Mouse (Mus musculus): ENCODE data around the gene Gpx8. TPM values are rescaled to one million over a fixed set of nuclear protein-coding genes. Genes with fewer than 3 reads are reported as not detected.

Gene Gpx8
- polyA plus RNA-seq, 1 experiment from 2014 or later: 95.2 TPM

- H3K27me3 ChIP-seq (ENCODE audit: control insufficient read depth, insufficient read depth, low read length): peaks cover 48% of the 10 kb centered on the region
- no peaks in the 10 kb centered on the region for H3K36me3 ChIP-seq (ENCODE audit: control insufficient read depth, insufficient read depth, low read length)
Measured at GRCm38 (mm10) chr13:113000576-113001318, 45.5 kb downstream of the Gpx8 start.

GRCm38 (mm10) chr13:113000090-113000489, 46.1 kb downstream of the Gpx8 start:
- no peak overlapping the region for H3K4me2 ChIP-seq (ENCODE audit: low read depth)
- DNase-seq (ENCODE audit: low spot score): no peak
- H3K9me3 ChIP-seq (ENCODE audit: control insufficient read depth, low read length): no peaks in the 10 kb centered on the region
- WGBS: 89% methylated on average over 3 of the region's 3 CpGs
- H3K36me3 ChIP-seq (ENCODE audit: control insufficient read depth, insufficient read depth, low read length): no peaks in the 10 kb centered on the region
- H3K9ac ChIP-seq (ENCODE audit: low read length): no peak overlapping the region
- H3K4me1 ChIP-seq (ENCODE audit: control insufficient read depth, insufficient read depth, low read length): 0 out of 2 replicates have a peak, but pooled peaks cover 5% of the 10 kb centered on the region
- ATAC-seq (ENCODE audit: insufficient read depth, low FRiP score, low TSS enrichment): no peak
- no peak overlapping the region for H3K27ac ChIP-seq (ENCODE audit: low read depth, low read length)
- H3K4me3 ChIP-seq (ENCODE audit: low read depth, low read length): no peak overlapping the region
- H3K27me3 ChIP-seq (ENCODE audit: control insufficient read depth, insufficient read depth, low read length): peaks cover 54% of the 10 kb centered on the region

More at GRCm38 (mm10) chr13:113000576-113001318, 45.5 kb downstream of the Gpx8 start:
- 74% methylated on average over 9 of the region's 9 CpGs for WGBS
- 0 out of 2 replicates have a peak, but pooled peaks cover 5% of the 10 kb centered on the region for H3K4me1 ChIP-seq (ENCODE audit: control insufficient read depth, insufficient read depth, low read length)
- no peaks in the 10 kb centered on the region for H3K9me3 ChIP-seq (ENCODE audit: control insufficient read depth, low read length)
- ATAC-seq (ENCODE audit: insufficient read depth, low FRiP score, low TSS enrichment) (no peak), DNase-seq (ENCODE audit: low spot score) (no peak)
- no peak overlapping the region for H3K4me2 ChIP-seq (ENCODE audit: low read depth)
- no peak overlapping the region for H3K27ac ChIP-seq (ENCODE audit: low read depth, low read length)
- no peak overlapping the region for H3K4me3 ChIP-seq (ENCODE audit: low read depth, low read length)
- H3K9ac ChIP-seq (ENCODE audit: low read length): no peak overlapping the region

- WGBS: under 1% methylated on average over 46 of the region's 46 CpGs
- Histone ChIP-seq H3K27ac (ENCODE audit: low read depth, low read length) (no peak overlapping the region), H3K4me1 (ENCODE audit: control insufficient read depth, insufficient read depth, low read length) (peaks cover 9% of the 10 kb centered on the region; the same call in 1 of the 2 replicates), H3K36me3 (ENCODE audit: control insufficient read depth, insufficient read depth, low read length) (no peaks in the 10 kb centered on the region), H3K4me2 (ENCODE audit: low read depth) (peak overlapping the region; percentile 81), H3K27me3 (ENCODE audit: control insufficient read depth, insufficient read depth, low read length) (peaks cover 69% of the 10 kb centered on the region), H3K9me3 (ENCODE audit: control insufficient read depth, low read length) (no peaks in the 10 kb centered on the region), H3K9ac (ENCODE audit: low read length) (peak overlapping the region; percentile 45), H3K4me3 (ENCODE audit: low read depth, low read length) (peak overlapping the region; percentile 40)
- DNase-seq (ENCODE audit: low spot score): peak; percentile 61
- peak; percentile 22 for ATAC-seq (ENCODE audit: insufficient read depth, low FRiP score, low TSS enrichment)
Measured at GRCm38 (mm10) chr13:112998427-112999201, 47.6 kb downstream of the Gpx8 start.

GRCm38 (mm10) chr13:112997369-112997768, 48.8 kb downstream of the Gpx8 start:
- Histone ChIP-seq H3K9ac (ENCODE audit: low read length) (no peak overlapping the region), H3K4me1 (ENCODE audit: control insufficient read depth, insufficient read depth, low read length) (peaks cover 12% of the 10 kb centered on the region; the same call in 1 of the 2 replicates), H3K27me3 (ENCODE audit: control insufficient read depth, insufficient read depth, low read length) (peaks cover 80% of the 10 kb centered on the region), H3K4me3 (ENCODE audit: low read depth, low read length) (no peak overlapping the region), H3K9me3 (ENCODE audit: control insufficient read depth, low read length) (no peaks in the 10 kb centered on the region), H3K4me2 (ENCODE audit: low read depth) (no peak overlapping the region), H3K36me3 (ENCODE audit: control insufficient read depth, insufficient read depth, low read length) (no peaks in the 10 kb centered on the region), H3K27ac (ENCODE audit: low read depth, low read length) (no peak overlapping the region)
- ATAC-seq (ENCODE audit: insufficient read depth, low FRiP score, low TSS enrichment) (no peak), DNase-seq (ENCODE audit: low spot score) (no peak)
- 56% methylated on average over 6 of the region's 6 CpGs for WGBS

GRCm38 (mm10) chr13:112996407-112996806, 49.8 kb downstream of the Gpx8 start:
- Histone ChIP-seq H3K36me3 (ENCODE audit: control insufficient read depth, insufficient read depth, low read length) (no peaks in the 10 kb centered on the region), H3K9me3 (ENCODE audit: control insufficient read depth, low read length) (no peaks in the 10 kb centered on the region), H3K9ac (ENCODE audit: low read length) (no peak overlapping the region), H3K4me2 (ENCODE audit: low read depth) (no peak overlapping the region), H3K27me3 (ENCODE audit: control insufficient read depth, insufficient read depth, low read length) (peaks cover 85% of the 10 kb centered on the region), H3K27ac (ENCODE audit: low read depth, low read length) (no peak overlapping the region), H3K4me1 (ENCODE audit: control insufficient read depth, insufficient read depth, low read length) (peaks cover 12% of the 10 kb centered on the region; the same call in 1 of the 2 replicates), H3K4me3 (ENCODE audit: low read depth, low read length) (no peak overlapping the region)
- ATAC-seq (ENCODE audit: insufficient read depth, low FRiP score, low TSS enrichment): no peak
- no peak for DNase-seq (ENCODE audit: low spot score)
- 72% methylated on average over 4 of the region's 4 CpGs for WGBS

- Histone ChIP-seq H3K27ac (ENCODE audit: low read depth, low read length) (no peak overlapping the region), H3K9me3 (ENCODE audit: control insufficient read depth, low read length) (no peaks in the 10 kb centered on the region), H3K36me3 (ENCODE audit: control insufficient read depth, insufficient read depth, low read length) (no peaks in the 10 kb centered on the region), H3K4me1 (ENCODE audit: control insufficient read depth, insufficient read depth, low read length) (peaks cover 17% of the 10 kb centered on the region; the same call in 1 of the 2 replicates), H3K27me3 (ENCODE audit: control insufficient read depth, insufficient read depth, low read length) (peaks cover 93% of the 10 kb centered on the region), H3K9ac (ENCODE audit: low read length) (no peak overlapping the region), H3K4me2 (ENCODE audit: low read depth) (peak overlapping the region; percentile 64), H3K4me3 (ENCODE audit: low read depth, low read length) (peak overlapping the region; percentile 36)
- ATAC-seq (ENCODE audit: insufficient read depth, low FRiP score, low TSS enrichment) (peak; percentile 62), DNase-seq (ENCODE audit: low spot score) (peak; percentile 72)
- WGBS: under 1% methylated on average over 24 of the region's 25 CpGs
Measured at GRCm38 (mm10) chr13:112994191-112994590, 52.0 kb downstream of the Gpx8 start.

- Histone ChIP-seq H3K27me3 (ENCODE audit: control insufficient read depth, insufficient read depth, low read length) (peaks cover 93% of the 10 kb centered on the region), H3K4me3 (ENCODE audit: low read depth, low read length) (peak within 1 kb of the TSS; percentile 36), H3K27ac (ENCODE audit: low read depth, low read length) (no peak within 1 kb of the TSS), H3K4me2 (ENCODE audit: low read depth) (peak within 1 kb of the TSS; percentile 64), H3K9ac (ENCODE audit: low read length) (no peak within 1 kb of the TSS), H3K9me3 (ENCODE audit: control insufficient read depth, low read length) (no peaks in the 10 kb centered on the region), H3K36me3 (ENCODE audit: control insufficient read depth, insufficient read depth, low read length) (no peaks in the 10 kb centered on the region), H3K4me1 (ENCODE audit: control insufficient read depth, insufficient read depth, low read length) (peaks cover 15% of the 10 kb centered on the region; the same call in 1 of the 2 replicates)
- DNase-seq (ENCODE audit: low spot score) (peak; percentile 44), ATAC-seq (ENCODE audit: insufficient read depth, low FRiP score, low TSS enrichment) (peak; percentile 42; the same call in 1 of the 2 replicates)
- WGBS: under 1% methylated on average over 53 of the region's 63 CpGs
Measured at GRCm38 (mm10) chr13:112993531-112994152, 52.6 kb downstream of the Gpx8 start, which contains the start of gene Mcidas. Gene Mcidas (plus strand): TSS chr13:112993845.
